Mouse (Mus musculus) MEL (cell line): ENCODE data around the gene Itgb2.

Experiments
- CTCF ChIP-seq, 3 experiments: IDR thresholded peaks in 2 of 3; conservative IDR thresholded peaks in 1 of 3; 2 replicates each; pipeline ENCODE4 v1.5.1; 2011 to 2012; ENCODE audit warnings: low read length in 3 of 3, low read depth in 2 of 3, mild to moderate bottlenecking in 2 of 3, improper control_type of control experiment in 1 of 3, inconsistent platforms in 1 of 3, mixed read lengths in 1 of 3, moderate library complexity in 1 of 3; ENCODE audit not compliant: control insufficient read depth in 1 of 3, insufficient read depth in 1 of 3, poor library complexity in 1 of 3, severe bottlenecking in 1 of 3
- HCFC1 ChIP-seq: IDR thresholded peaks from 2 replicates; pipeline ENCODE4 v1.6.1; 2012; ENCODE audit warnings: low read depth, mild to moderate bottlenecking, inconsistent platforms, low read length, improper control_type of control experiment, moderate library complexity
- POLR2A ChIP-seq, 2 experiments: IDR thresholded peaks; 2 replicates each; pipeline ENCODE4 v1.6.1; 2011 to 2012; ENCODE audit warnings: low read length in 2 of 2, mild to moderate bottlenecking in 2 of 2, control low read depth in 1 of 2, improper control_type of control experiment in 1 of 2, low read depth in 1 of 2, moderate library complexity in 1 of 2; ENCODE audit not compliant: control insufficient read depth in 1 of 2, insufficient read depth in 1 of 2, poor library complexity in 1 of 2
- SIN3A ChIP-seq: IDR thresholded peaks from 2 replicates; pipeline ENCODE4 v1.6.1; 2012; ENCODE audit warnings: low read length, improper control_type of control experiment, inconsistent platforms
- SMC3 ChIP-seq: IDR thresholded peaks from 2 replicates; pipeline ENCODE4 v1.6.1; 2011; ENCODE audit warnings: low read depth, low read length, improper control_type of control experiment
- ZC3H11A ChIP-seq: IDR thresholded peaks from 2 replicates; pipeline ENCODE4 v1.6.1; 2012; ENCODE audit warnings: low read depth, mild to moderate bottlenecking, inconsistent platforms, low read length, improper control_type of control experiment
- ZMIZ1 ChIP-seq: IDR thresholded peaks from 2 replicates; pipeline ENCODE4 v1.6.1; 2012; ENCODE audit warnings: low read depth, mild to moderate bottlenecking, inconsistent platforms, low read length, improper control_type of control experiment, moderate library complexity
- ZNF384 ChIP-seq: IDR thresholded peaks from 2 replicates; pipeline ENCODE4 v1.6.1; 2012; ENCODE audit warnings: low read depth, mild to moderate bottlenecking, inconsistent platforms, low read length, improper control_type of control experiment

- TF ChIP-seq ZNF384, result no peak
- TF ChIP-seq POLR2A (IDR thresholded peaks at IDR 0.05; ENCODE audit: control insufficient read depth in 1 of 2, insufficient read depth in 1 of 2, low read depth in 1 of 2, low read length in 2 of 2, poor library complexity in 1 of 2), result no peak
- TF ChIP-seq HCFC1, result no peak
- no peak for TF ChIP-seq CTCF (IDR thresholded peaks at IDR 0.05 in 2 of 3, conservative IDR thresholded peaks at IDR 0.05 in 1 of 3; ENCODE audit: control insufficient read depth in 1 of 3, insufficient read depth in 1 of 3, low read depth in 2 of 3, low read length in 3 of 3, poor library complexity in 1 of 3, severe bottlenecking in 1 of 3)
- no peak for TF ChIP-seq SMC3
- no peak for TF ChIP-seq ZMIZ1
- no peak for TF ChIP-seq ZC3H11A
- TF ChIP-seq SIN3A, result no peak
These were observed 78.5 kb downstream of the Itgb2 start for GRCm38 (mm10) chr10:77608589-77608988.
